Mouse (Mus musculus): ENCODE data around the gene Ttc39b. TPM values are rescaled to one million over a fixed set of nuclear protein-coding genes. Genes with fewer than 3 reads are reported as not detected.

Gene Ttc39b
- total RNA-seq, 1 experiment, result 65.6 TPM

- no peak overlapping the region for H3K4me3 ChIP-seq (ENCODE audit: insufficient read depth in 1 of 2, low read depth in 1 of 2, low read length in 2 of 2, poor library complexity in 1 of 2, severe bottlenecking in 1 of 2)
- H3K4me1 ChIP-seq (ENCODE audit: control insufficient read depth in 2 of 2, insufficient read depth in 2 of 2, low read length in 2 of 2, poor library complexity in 1 of 2), result no peaks in the 10 kb centered on the region
- no peaks in the 10 kb centered on the region for H3K36me3 ChIP-seq (ENCODE audit: control insufficient read depth, insufficient read depth, low read length, poor library complexity, severe bottlenecking)
- no peaks in the 10 kb centered on the region for H3K9me3 ChIP-seq (ENCODE audit: control insufficient read depth, insufficient read depth, low read depth, low read length)
- DNase-seq (ENCODE audit: low read depth, low spot score), result no peak
- in situ Hi-C loops (cut with MboI; ENCODE audit: low sequenced_read_pairs in 2 of 2, unreplicated experiment in 2 of 2), result no loop called here
- no peak overlapping the region for H3K9ac ChIP-seq (ENCODE audit: insufficient read depth, low read depth, low read length, poor library complexity, severe bottlenecking)
- TF ChIP-seq ZNF384 (IDR thresholded peaks at IDR 0.05; ENCODE audit: low read depth, low read length) (no peak), HCFC1 (IDR thresholded peaks at IDR 0.05; ENCODE audit: borderline replicate concordance, insufficient read depth, low read length) (no peak), MAFK (IDR thresholded peaks at IDR 0.05; ENCODE audit: insufficient read depth, low read depth, low read length) (no peak), ZC3H11A (IDR thresholded peaks at IDR 0.05; ENCODE audit: borderline replicate concordance, low read depth, low read length) (no peak), CHD2 (IDR thresholded peaks at IDR 0.05; ENCODE audit: low read depth, low read length) (no peak)
- H3K27ac ChIP-seq (ENCODE audit: insufficient read depth, low read depth, low read length, poor library complexity, severe bottlenecking), result no peak overlapping the region
These were observed 151.8 kb downstream of the Ttc39b start for GRCm38 (mm10) chr4:83172278-83172677.

- in situ Hi-C loops (cut with MboI; ENCODE audit: low sequenced_read_pairs in 2 of 2, unreplicated experiment in 2 of 2), result no loop called here
- no peak overlapping the region for H3K9ac ChIP-seq (ENCODE audit: insufficient read depth, low read depth, low read length, poor library complexity, severe bottlenecking)
- no peak overlapping the region for H3K4me3 ChIP-seq (ENCODE audit: insufficient read depth in 1 of 2, low read depth in 1 of 2, low read length in 2 of 2, poor library complexity in 1 of 2, severe bottlenecking in 1 of 2)
- no peaks in the 10 kb centered on the region for H3K9me3 ChIP-seq (ENCODE audit: control insufficient read depth, insufficient read depth, low read depth, low read length)
- no peaks in the 10 kb centered on the region for H3K4me1 ChIP-seq (ENCODE audit: control insufficient read depth in 2 of 2, insufficient read depth in 2 of 2, low read length in 2 of 2, poor library complexity in 1 of 2)
- TF ChIP-seq MAFK (IDR thresholded peaks at IDR 0.05; ENCODE audit: insufficient read depth, low read depth, low read length), result no peak
- no peak for TF ChIP-seq ZNF384 (IDR thresholded peaks at IDR 0.05; ENCODE audit: low read depth, low read length)
- TF ChIP-seq ZC3H11A (IDR thresholded peaks at IDR 0.05; ENCODE audit: borderline replicate concordance, low read depth, low read length), result no peak
- no peak for TF ChIP-seq HCFC1 (IDR thresholded peaks at IDR 0.05; ENCODE audit: borderline replicate concordance, insufficient read depth, low read length)
- no peak for TF ChIP-seq CHD2 (IDR thresholded peaks at IDR 0.05; ENCODE audit: low read depth, low read length)
- no peak for DNase-seq (ENCODE audit: low read depth, low spot score)
- H3K36me3 ChIP-seq (ENCODE audit: control insufficient read depth, insufficient read depth, low read length, poor library complexity, severe bottlenecking), result no peaks in the 10 kb centered on the region
- H3K27ac ChIP-seq (ENCODE audit: insufficient read depth, low read depth, low read length, poor library complexity, severe bottlenecking), result no peak overlapping the region
These were observed 153.3 kb downstream of the Ttc39b start for GRCm38 (mm10) chr4:83170741-83171140.

Other genes starting within 250 kb of the Ttc39b start
- 41.9 and 47.8 TPM in 2 replicates for gene Snapc3, start 93.5 kb upstream of the Ttc39b start, total RNA-seq (2012; rRNA removed)
- 86.0 and 90.5 TPM in 2 replicates for gene Psip1, start 162.2 kb upstream of the Ttc39b start, total RNA-seq (2012; rRNA removed)
- 3.5 and 5.8 TPM in 2 replicates for gene Ccdc171, start 201.3 kb upstream of the Ttc39b start, total RNA-seq (2012; rRNA removed)